Mouse (Mus musculus): ENCODE measurements around the gene 1700067K01Rik.

GRCm38 (mm10) chr8:84025863-84026262 is 24.6 kb downstream of the 1700067K01Rik start:
- no peak for TF ChIP-seq CTCF (conservative IDR thresholded peaks at IDR 0.05; ENCODE audit: low read length)
- no peak for TF ChIP-seq POU5F1 (IDR thresholded peaks at IDR 0.05; ENCODE audit: borderline replicate concordance, low read length)
